Mouse (Mus musculus): ENCODE results near the gene Tns2.

Gene Tns2

GRCm38 (mm10) chr15:102092222-102092621 is 8.0 kb upstream of the Tns2 start:
- no peak for DNase-seq

GRCm38 (mm10) chr15:102094157-102094556 is 6.1 kb upstream of the Tns2 start:
- DNase-seq, result no peak

DNA sequence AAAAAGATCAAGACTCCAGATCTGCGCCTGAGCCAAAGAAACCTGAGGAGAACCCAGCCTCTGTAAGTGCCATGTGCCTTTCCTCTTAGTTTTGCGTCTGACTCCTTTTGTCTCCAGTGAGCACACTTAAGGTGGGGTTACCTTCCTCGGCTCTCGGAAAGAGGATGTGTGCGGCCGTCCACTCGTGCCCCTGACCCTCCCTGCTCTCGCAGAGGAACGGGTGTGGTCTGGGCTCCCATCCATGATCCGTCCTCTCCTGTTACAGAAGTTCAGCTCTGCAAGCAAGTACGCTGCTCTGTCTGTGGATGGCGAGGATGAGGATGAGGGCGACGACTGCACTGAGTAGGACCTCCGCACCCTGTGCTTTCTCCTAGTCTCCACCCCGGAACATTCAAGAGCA is 5.2 kb upstream of the Tns2 start:
- DNase-seq, result no peak

DNA sequence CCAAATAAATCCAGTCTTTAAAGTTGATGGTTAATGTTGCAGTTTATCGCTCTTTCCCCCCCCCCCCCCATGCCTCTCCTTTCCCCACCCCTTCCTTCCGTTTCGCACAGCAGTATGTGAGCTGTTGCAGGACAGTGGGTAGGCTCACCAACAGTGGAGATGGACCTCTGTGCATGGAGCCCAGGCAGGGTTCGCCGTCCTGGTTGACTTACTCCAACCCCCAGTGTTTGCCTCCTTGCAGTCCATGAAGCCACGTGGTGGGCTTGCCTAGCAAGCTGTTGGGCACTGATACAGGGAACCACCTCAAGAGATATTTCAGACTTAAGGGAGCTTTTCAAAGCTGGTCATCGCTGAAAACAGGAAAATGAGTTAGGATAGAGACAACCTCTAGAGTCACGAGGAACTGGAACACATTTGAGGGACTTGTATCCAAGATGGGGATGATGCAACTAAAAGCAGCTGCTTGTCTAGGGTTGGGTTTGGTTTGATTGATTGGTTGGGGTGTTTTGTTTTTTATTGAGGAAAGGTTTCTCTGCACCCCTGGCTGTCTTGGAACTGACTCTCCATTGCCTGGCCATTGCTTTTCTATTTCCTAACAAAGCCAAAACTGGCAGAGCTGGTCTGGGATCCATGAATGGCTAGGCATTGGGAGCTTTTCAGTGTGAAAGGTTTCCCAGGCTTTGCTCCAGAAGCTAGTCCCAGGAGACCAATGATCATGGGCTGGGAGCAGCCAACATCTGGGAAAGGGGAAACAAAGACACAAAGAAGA is 2.9 kb upstream of the Tns2 start:
- no peak for DNase-seq

DNA sequence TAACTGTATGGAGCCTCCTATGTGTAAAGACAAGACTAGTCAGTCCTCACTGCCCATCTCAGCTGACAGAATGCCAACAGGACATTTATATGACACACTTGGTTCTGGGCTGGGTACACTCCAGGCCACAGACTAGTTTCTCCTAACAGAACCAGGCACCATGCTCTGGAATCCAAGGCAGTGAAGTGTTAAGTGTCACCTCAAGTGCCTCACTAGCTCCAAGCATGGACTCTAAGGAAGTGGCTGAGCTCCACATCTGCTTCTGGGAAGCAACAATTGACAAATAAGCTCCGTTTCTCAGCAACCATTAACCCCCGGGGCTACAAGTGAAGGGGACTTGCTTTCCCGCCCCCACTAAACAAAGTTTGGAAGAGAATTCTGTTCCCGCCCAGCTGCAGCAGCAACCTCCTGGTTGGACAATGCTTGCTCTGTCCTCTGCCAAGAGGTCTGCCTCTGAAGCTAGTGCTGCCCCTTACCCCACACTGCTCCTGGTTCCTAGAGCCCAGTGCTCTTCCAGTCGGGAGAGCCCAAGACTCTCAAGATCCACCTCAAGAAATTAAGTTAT is 2.1 kb upstream of the Tns2 start:
- DNase-seq, result no peak

GRCm38 (mm10) chr15:102099260-102099659 is 953 bp upstream of the Tns2 start:
- no peak for DNase-seq

DNA sequence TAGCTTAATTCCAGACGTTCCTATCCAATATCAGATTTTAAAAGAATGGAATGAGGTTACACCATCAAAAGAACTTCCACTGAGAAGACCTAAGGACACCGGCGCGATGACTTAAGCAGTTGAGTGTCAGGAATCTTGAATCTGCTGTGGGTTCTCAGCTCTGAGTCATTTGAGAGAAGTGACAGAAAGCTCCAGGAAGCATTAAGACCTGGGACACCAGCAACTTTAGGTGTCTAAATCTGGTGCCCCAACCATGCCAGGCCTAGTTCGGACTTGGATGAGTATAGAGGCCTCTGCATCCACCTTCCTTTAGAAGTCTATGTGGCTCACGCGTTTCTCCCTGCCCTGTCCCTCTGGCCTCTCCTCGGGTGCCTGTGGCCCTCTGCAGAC is 447 bp upstream of the Tns2 start:
- no peak for DNase-seq

DNA sequence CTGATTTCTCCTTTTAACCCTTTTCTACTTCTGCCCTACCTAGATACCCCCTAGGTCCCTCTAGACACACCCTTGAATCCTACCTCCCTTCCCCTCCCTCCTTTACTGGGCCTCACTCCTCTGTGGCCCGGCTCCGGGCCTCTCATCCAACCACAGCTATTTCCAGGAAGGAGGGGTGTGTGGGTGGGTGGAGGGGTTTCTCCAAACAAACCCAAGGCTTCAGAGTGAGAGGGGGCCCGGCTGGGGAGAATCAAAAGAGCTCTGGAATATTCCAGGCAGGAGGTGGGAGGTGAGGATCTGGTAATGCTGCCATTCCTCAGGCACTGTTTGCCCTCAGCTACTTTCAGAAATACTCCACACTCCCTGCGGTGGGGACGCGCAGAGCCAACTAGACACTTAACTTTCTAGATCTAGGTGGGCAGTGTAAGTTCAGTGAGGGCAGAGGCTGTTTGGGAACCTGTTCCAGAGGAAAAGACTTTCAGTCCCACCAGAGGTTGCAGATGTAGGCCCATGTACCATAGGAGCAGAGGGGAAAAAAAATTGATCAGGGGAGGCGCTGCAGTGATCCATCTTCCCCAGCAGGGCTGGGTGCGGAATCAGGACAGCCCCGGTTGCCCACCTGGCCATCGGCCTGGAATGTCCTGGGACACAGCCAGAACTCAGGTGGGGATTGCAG is 921 bp downstream of the Tns2 start:
- DNase-seq, result peak in 1 of 2 experiments; percentile 38

DNA sequence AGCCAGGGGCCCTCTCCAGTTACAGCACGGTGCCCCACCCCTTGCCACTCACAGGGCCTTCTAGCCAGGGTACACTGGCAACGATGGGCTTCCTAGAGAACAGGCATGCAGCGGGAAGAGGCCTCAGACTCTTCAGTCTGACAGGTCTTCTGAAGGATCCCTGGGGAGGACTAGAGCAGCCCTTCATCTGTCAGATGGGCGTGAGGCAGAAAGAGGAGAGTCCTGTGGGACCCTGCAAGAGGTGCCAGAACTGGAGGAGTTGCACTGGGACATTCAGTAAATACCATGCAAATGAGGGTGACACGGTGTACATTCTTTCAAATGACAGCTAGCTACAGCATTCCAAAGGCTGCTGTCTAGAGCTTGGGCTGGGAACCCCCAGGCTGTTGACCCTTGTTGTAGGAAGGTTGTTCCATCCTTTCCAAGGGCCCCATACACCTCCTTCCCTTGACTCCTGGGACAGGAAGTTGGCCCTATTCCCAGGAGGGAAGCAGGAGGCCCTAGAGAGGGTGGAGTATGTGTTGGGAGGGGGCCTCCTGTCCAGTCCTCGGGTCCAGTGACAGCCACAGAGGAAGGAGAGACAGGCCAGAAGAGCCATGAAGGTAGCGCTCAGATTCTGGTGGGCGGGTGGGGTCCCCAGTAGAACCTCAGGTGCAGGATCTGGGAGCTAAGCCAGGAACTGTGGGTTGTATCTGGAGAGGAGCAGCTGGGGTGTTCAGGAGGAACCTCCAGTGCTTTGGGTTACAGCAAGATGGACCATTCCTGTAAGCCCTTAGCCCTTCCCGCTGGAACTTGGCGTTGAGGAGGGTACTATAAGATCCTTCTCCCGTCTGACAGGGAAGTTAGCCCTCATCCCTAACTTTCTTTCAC is 1.7 kb downstream of the Tns2 start:
- DNase-seq, result peak in 1 of 2 experiments; percentile 20

GRCm38 (mm10) chr15:102102548-102103121 is 2.4 kb downstream of the Tns2 start:
- no peak for DNase-seq

- DNase-seq, result no peak
These were observed 3.2 kb downstream of the Tns2 start for GRCm38 (mm10) chr15:102103371-102103946.

DNA sequence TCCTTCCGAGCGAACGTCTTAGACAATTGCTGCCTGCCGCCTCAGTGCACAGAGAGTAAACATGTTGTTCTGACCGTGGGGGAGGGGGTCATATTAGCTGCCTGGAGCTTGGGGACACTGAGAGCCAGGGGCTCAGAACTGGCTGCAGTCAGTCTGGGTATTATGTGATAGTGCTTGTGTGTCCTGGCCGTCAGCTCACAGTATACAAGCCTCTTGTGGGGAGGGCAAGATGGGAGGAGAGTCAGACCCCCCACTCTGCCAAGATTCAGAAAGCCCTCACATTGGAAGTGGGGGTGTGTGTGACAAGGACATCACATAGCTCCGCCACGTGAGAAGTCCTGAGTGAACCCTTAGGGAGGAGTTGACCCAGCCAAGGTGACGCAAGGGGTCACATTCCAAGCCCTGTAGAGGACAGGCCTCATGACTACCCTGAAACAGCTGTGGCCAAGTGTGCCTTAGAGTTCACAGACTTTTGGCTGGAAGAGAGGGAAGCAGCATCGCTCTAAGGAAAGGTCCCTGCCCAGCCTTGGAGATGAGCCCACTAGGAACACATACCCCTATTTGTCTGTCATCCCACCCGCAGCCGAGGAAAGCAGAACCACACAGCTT is 3.8 kb downstream of the Tns2 start:
- no peak for DNase-seq

- peak in 1 of 2 experiments; percentile 36 for DNase-seq
These were observed 5.1 kb downstream of the Tns2 start for GRCm38 (mm10) chr15:102105360-102105759.

DNA sequence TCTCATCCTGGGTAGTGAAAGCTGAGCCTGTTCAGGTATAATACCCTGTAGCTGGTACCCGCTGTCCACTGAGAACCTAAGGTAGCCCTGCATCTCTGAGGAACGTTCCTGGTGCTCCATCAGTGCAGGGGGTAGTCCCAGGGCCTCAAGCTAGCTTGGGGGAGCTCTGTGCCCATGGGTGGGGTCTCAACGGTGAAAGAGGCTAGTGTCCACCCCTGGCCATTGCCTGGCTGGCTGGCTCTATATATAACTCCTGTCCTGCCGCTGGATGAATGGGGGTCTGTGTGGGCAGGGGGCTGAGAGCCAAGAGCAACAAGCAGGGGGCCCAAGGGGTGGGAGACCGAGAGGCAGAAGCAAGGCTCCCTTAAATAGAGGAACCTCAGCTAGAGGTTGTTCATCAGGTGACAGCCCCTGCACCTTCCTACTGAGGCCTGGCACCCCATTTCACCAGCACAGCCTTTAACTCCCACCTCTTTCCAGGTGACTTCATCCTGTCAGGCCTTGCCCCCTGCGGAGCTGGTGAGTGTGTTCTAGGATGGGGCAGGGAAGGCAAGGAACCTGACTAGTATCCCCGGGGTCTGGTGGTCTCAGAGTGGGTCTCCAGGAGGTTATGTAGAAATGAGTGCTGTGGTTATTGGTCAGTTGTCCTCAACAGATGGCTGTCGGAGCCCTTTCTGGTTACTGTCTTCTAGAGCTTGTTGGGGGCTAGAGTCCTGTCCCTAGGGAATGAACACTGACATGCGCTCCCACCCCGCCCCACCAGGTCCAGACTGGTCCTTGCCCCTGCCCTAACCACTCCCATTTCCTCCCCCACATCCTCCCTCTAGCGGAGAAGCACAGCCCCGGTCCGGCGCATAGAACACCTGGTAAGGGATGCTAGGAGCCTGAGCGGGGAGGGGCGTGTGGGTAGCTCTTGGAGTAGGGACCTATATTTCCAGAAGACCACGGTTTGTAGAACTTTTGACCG is 5.8 kb downstream of the Tns2 start:
- peak in 1 of 2 experiments; percentile 60 for DNase-seq

DNA sequence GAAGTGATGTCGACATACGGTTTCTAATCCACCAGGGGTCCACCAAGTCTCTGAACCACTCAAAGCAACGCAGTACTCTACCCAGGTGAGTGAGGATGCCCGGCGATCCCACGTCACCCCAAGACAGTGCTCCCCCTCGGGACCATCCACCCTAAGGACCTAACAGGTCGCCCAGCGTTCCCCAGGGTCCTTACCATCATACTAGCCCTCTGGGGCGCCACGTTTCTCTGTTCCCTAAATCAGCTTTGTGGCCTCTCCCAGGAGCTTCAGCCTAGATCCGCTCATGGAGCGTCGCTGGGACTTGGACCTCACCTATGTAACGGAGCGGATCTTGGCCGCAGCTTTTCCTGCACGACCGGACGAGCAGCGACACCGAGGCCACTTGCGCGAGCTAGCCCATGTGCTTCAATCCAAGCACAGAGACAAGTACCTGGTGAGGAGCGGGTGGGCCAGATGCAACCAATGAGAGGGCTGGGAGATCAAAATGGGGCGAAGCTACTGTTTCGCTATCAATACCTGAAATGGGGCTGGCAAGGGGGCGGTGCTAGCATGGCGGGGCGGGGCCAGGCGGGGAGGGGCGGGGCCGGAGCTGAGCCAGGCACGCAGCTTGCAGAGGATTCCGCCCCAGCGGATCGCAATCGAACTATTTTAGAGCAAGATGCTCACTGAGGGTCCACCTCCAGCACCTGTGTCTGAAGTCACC is 6.7 kb downstream of the Tns2 start:
- peak; percentile 60 to 79 for DNase-seq

- peak; percentile 85 to 91 for DNase-seq
These were observed 7.7 kb downstream of the Tns2 start for GRCm38 (mm10) chr15:102107689-102108573.

GRCm38 (mm10) chr15:102108651-102109525 is 8.7 kb downstream of the Tns2 start:
- peak; percentile 88 to 91 for DNase-seq

GRCm38 (mm10) chr15:102110271-102110670 is 10.1 kb downstream of the Tns2 start:
- DNase-seq, result peak in 1 of 2 experiments; percentile 17

All from cerebellum, postnatal 25 days (tissue).